In the genomic region with DNA sequence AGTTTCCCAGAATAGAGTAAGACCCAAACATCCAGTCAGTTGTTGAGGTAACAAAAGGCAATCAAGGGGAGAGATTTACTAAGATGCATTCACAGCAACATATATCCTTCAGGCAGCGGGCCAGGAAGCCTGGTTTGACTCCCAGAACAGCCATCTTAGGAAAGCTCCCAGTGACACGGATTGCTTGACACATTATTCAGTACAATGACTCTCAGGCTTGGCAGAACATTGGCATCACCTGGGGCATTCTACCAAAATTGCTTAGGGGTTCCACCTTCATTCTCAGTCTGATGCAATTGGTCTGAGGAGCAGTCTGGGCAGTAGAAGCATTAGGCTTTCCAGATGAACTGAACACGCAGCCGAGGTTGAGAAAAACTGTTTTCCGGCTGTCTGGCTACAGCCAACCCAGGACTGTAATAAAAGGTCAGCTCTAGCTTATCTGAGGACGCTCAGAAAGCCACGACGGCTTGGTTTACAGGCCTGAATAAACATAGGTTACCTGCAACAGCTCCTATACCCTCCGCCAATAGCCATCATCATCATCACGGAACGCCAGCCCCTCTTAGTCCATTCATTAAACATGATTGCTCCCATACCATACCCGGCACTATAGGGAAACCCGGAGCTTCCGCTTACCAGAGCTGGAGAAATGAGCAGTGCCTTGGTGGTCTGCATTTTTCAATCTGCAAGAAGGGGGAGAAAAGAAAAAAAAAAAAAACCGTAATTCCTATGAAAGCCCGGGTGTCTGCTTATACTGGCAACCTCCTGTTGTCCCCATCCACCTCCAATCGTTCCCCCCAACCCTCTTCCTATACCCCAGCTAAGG, we compare ENCODE assay signal across 9 mouse cellular contexts. TPM values are rescaled to one million over a fixed set of nuclear protein-coding genes. Genes with fewer than 3 reads are reported as not detected.
DNase-seq lines count a peak whose midpoint lies in the region; ATAC-seq and TF ChIP-seq lines count a peak whose summit lies in the region.
"Had no signal": no experiment of that assay in that cellular context is flagged by ENCODE, and none has a peak within 500 bp of the region (broad histone marks: within the 10 kb centered on the region; RNA-seq: fewer than 3 reads in every experiment).

No protein-coding gene starts in this region.

- H3K36me3 ChIP-seq in heart, adult 2 months (ENCODE audit: control insufficient read depth, insufficient read depth, low read length): peaks cover 5% of the 10 kb centered on the region; the same call in 1 of the 2 replicates
- H3K36me3 ChIP-seq in G1E (replicated peaks): peaks cover 44% of the 10 kb centered on the region
- H3K36me3 ChIP-seq in intestine, embryonic 15.5 days: no peaks in the 10 kb centered on the region
- peaks cover 28% of the 10 kb centered on the region for H3K36me3 ChIP-seq in midbrain, embryonic 12.5 days

- peak in 1 of 2 experiments; percentile 22 for DNase-seq in heart, adult 2 months
- no peak for DNase-seq in heart, postnatal 25 days (ENCODE audit: low spot score)
- no peak for DNase-seq in G1E (ENCODE audit: low spot score)
- DNase-seq in gastrocnemius, postnatal 14 days: no peak
- no peak for DNase-seq in retina, embryonic 14.5 days (ENCODE audit: low spot score)

- TF ChIP-seq EP300 in heart, adult 2 months (IDR thresholded peaks at IDR 0.05; ENCODE audit: insufficient read depth, low read depth, low read length): no peak

- H3K4me3 ChIP-seq in heart, adult 2 months: peak overlapping the region; percentile 82
- H3K4me3 ChIP-seq in G1E (ENCODE audit: low read depth, low read length): peak overlapping the region; percentile 90
- H3K4me3 ChIP-seq in embryonic fibroblast, embryonic 13.5 days (ENCODE audit: insufficient read depth, low read length): peak overlapping the region; percentile 83
- peak overlapping the region; percentile 80 for H3K4me3 ChIP-seq in intestine, embryonic 15.5 days (replicated peaks)
- H3K4me3 ChIP-seq in midbrain, embryonic 12.5 days: peak overlapping the region; percentile 85

- peak overlapping the region; percentile 78 for H3K9ac ChIP-seq in heart, adult 2 months (ENCODE audit: low read depth, low read length)
- peak overlapping the region; percentile 81 for H3K9ac ChIP-seq in intestine, embryonic 15.5 days
- H3K9ac ChIP-seq in midbrain, embryonic 12.5 days (replicated peaks): peak overlapping the region; percentile 78

- TF ChIP-seq CTCF in heart, adult 2 months (IDR thresholded peaks at IDR 0.05): no peak
- no peak for TF ChIP-seq CTCF in G1E (IDR thresholded peaks at IDR 0.05; ENCODE audit: low read depth, low read length)
- no peak for TF ChIP-seq CTCF in embryonic fibroblast, embryonic 13.5 days (IDR thresholded peaks at IDR 0.05; ENCODE audit: borderline replicate concordance, insufficient read depth, low read length)

- no peak for ATAC-seq in G1E (ENCODE audit: extremely low read depth, insufficient number of reproducible peaks, low FRiP score, poor library complexity, severe bottlenecking)
- ATAC-seq in intestine, embryonic 15.5 days: no peak
- ATAC-seq in midbrain, embryonic 12.5 days (ENCODE audit: low FRiP score, low read depth): no peak

- peak overlapping the region; percentile 74 for H3K4me2 ChIP-seq in intestine, embryonic 15.5 days (replicated peaks)
- H3K4me2 ChIP-seq in midbrain, embryonic 12.5 days (replicated peaks): peak overlapping the region; percentile 95

- no peaks in the 10 kb centered on the region for H3K79me2 ChIP-seq in heart, adult 2 months (replicated peaks; ENCODE audit: control insufficient read depth, insufficient read depth, low read length)

- WGBS in heart, adult 2 months: 6% methylated on average over 17 of the region's 17 CpGs
- WGBS in intestine, embryonic 15.5 days: 12% methylated on average over 17 of the region's 17 CpGs
- 31% methylated on average over 17 of the region's 17 CpGs for WGBS in midbrain, embryonic 12.5 days

- peaks cover 1% of the 10 kb centered on the region for H3K4me1 ChIP-seq in heart, adult 2 months (ENCODE audit: control insufficient read depth, insufficient read depth, low read length)
- peaks cover 48% of the 10 kb centered on the region for H3K4me1 ChIP-seq in G1E (ENCODE audit: insufficient read depth, low read depth, low read length)
- no peaks in the 10 kb centered on the region for H3K4me1 ChIP-seq in embryonic fibroblast, embryonic 13.5 days (ENCODE audit: control insufficient read depth, insufficient read depth, low read length)
- peaks cover 8% of the 10 kb centered on the region; the same call in 1 of the 2 replicates for H3K4me1 ChIP-seq in intestine, embryonic 15.5 days (replicated peaks)
- H3K4me1 ChIP-seq in midbrain, embryonic 12.5 days: peaks cover 11% of the 10 kb centered on the region

- no peaks in the 10 kb centered on the region for H3K27me3 ChIP-seq in heart, adult 2 months (ENCODE audit: control insufficient read depth, insufficient read depth, low read length)
- H3K27me3 ChIP-seq in G1E (ENCODE audit: insufficient read depth, low read length): no peaks in the 10 kb centered on the region
- H3K27me3 ChIP-seq in intestine, embryonic 15.5 days (replicated peaks): no peaks in the 10 kb centered on the region
- H3K27me3 ChIP-seq in midbrain, embryonic 12.5 days: no peaks in the 10 kb centered on the region

- H3K27ac ChIP-seq in heart, adult 2 months: peak overlapping the region; percentile 96
- H3K27ac ChIP-seq in embryonic fibroblast, embryonic 13.5 days (ENCODE audit: insufficient read depth, low read length): no peak overlapping the region
- peak overlapping the region; percentile 77 for H3K27ac ChIP-seq in intestine, embryonic 15.5 days
- H3K27ac ChIP-seq in midbrain, embryonic 12.5 days (replicated peaks): peak overlapping the region; percentile 65; the same call in 1 of the 2 replicates

- no peaks in the 10 kb centered on the region for H3K9me3 ChIP-seq in G1E (replicated peaks)
- no peaks in the 10 kb centered on the region for H3K9me3 ChIP-seq in intestine, embryonic 15.5 days
- no peaks in the 10 kb centered on the region for H3K9me3 ChIP-seq in midbrain, embryonic 12.5 days

- intact Hi-C loops in heart, adult 2 months (cut with DNase I): loop anchor here (1.0 kb wide), 1 partner anchor 8 kb away; no protein-coding TSS in a partner anchor
- intact Hi-C loops in heart, postnatal 25 days (cut with DNase I): loop anchor here (5.0 kb wide), 1 partner anchor 37 kb away; no protein-coding TSS in a partner anchor
- intact Hi-C loops in gastrocnemius, postnatal 14 days (cut with DNase I; ENCODE audit: low total_unique reads): no loop called here

- TF ChIP-seq POLR2A in heart, adult 2 months (IDR thresholded peaks at IDR 0.05; ENCODE audit: insufficient read depth, low read depth, low read length): no peak
- TF ChIP-seq POLR2A in embryonic fibroblast, embryonic 13.5 days (IDR thresholded peaks at IDR 0.05; ENCODE audit: low read depth, low read length): no peak

RNA-seq across cellular contexts. Expression of a gene that starts 0.9 kb away (rescaled TPM):
- 1,000 to 10,000 TPM; 3,096 to 3,522 TPM for total RNA-seq in heart, adult 2 months (2021)
- polyA plus RNA-seq in heart, adult 2 months (2012; rRNA removed): 5,903 and 6,025 TPM in 2 replicates
- total RNA-seq in heart, postnatal 25 days (2021): 1,000 to 10,000 TPM; 3,505 to 3,833 TPM
- total RNA-seq in G1E (2014; fragmentation: Nextera tagmentation) (304 and 320 TPM in 2 replicates), G1E (2017) (108 and 129 TPM in 2 replicates)
- 196 and 385 TPM in 2 replicates for polyA plus RNA-seq in G1E (2012)
- polyA plus RNA-seq in embryonic fibroblast, embryonic 13.5 days (2011; ENCODE audit: insufficient read length, low read depth, missing spikeins): 206 and 212 TPM in 2 replicates
- 930 and 1,145 TPM in 2 replicates for polyA plus RNA-seq in intestine, embryonic 15.5 days (2015; fragmentation: Nextera tagmentation; extraction: Ambion mirVana)
- polyA plus RNA-seq in midbrain, embryonic 12.5 days (2016; fragmentation: Nextera tagmentation; extraction: Ambion mirVana): 364 and 367 TPM in 2 replicates
- total RNA-seq in gastrocnemius, postnatal 14 days (2021): 1,000 to 10,000 TPM; 1,272 to 1,516 TPM

RNA-seq across cellular contexts. Expression of a gene that starts 9.4 kb away (rescaled TPM):
- total RNA-seq in heart, adult 2 months (2021): 10 to 100 TPM; 29.5 to 29.7 TPM
- polyA plus RNA-seq in heart, adult 2 months (2012; rRNA removed): 22.9 and 41.1 TPM in 2 replicates
- 10 to 100 TPM; 29.0 to 32.2 TPM for total RNA-seq in heart, postnatal 25 days (2021)
- 35.6 and 38.5 TPM in 2 replicates for total RNA-seq in G1E (2014; fragmentation: Nextera tagmentation)
- 34.6 and 35.8 TPM in 2 replicates for total RNA-seq in G1E (2017)
- 25.8 and 31.9 TPM in 2 replicates for polyA plus RNA-seq in G1E (2012)
- 79.3 and 80.1 TPM in 2 replicates for polyA plus RNA-seq in embryonic fibroblast, embryonic 13.5 days (2011; ENCODE audit: insufficient read length, low read depth, missing spikeins)
- polyA plus RNA-seq in intestine, embryonic 15.5 days (2015; fragmentation: Nextera tagmentation; extraction: Ambion mirVana): 35.3 and 37.1 TPM in 2 replicates
- polyA plus RNA-seq in midbrain, embryonic 12.5 days (2016; fragmentation: Nextera tagmentation; extraction: Ambion mirVana): 36.1 and 42.1 TPM in 2 replicates
- total RNA-seq in gastrocnemius, postnatal 14 days (2021): 10 to 100 TPM; 17.6 to 19.9 TPM

RNA-seq across cellular contexts. Expression of a gene that starts 37.2 kb away (rescaled TPM):
- not detected for total RNA-seq in heart, adult 2 months (2021)
- not detected in 2 replicates for polyA plus RNA-seq in heart, adult 2 months (2012; rRNA removed)
- total RNA-seq in heart, postnatal 25 days (2021): not detected
- total RNA-seq in G1E (2014; fragmentation: Nextera tagmentation) (not detected in 2 replicates), G1E (2017) (not detected in 2 replicates)
- not detected in 2 replicates for polyA plus RNA-seq in G1E (2012)
- polyA plus RNA-seq in embryonic fibroblast, embryonic 13.5 days (2011; ENCODE audit: insufficient read length, low read depth, missing spikeins): not detected in 2 replicates
- polyA plus RNA-seq in intestine, embryonic 15.5 days (2015; fragmentation: Nextera tagmentation; extraction: Ambion mirVana): not detected in 2 replicates
- polyA plus RNA-seq in midbrain, embryonic 12.5 days (2016; fragmentation: Nextera tagmentation; extraction: Ambion mirVana): not detected in 2 replicates
- total RNA-seq in gastrocnemius, postnatal 14 days (2021): not detected
- total RNA-seq: layer of hippocampus, postnatal 10 days had no signal

RNA-seq across cellular contexts. Expression of a gene that starts 39.9 kb away (rescaled TPM):
- 10 to 100 TPM; 44.9 to 49.1 TPM for total RNA-seq in heart, adult 2 months (2021)
- 18.8 and 23.0 TPM in 2 replicates for polyA plus RNA-seq in heart, adult 2 months (2012; rRNA removed)
- 10 to 100 TPM; 45.7 to 46.9 TPM for total RNA-seq in heart, postnatal 25 days (2021)
- 38.7 and 48.4 TPM in 2 replicates for total RNA-seq in G1E (2014; fragmentation: Nextera tagmentation)
- total RNA-seq in G1E (2017): 58.4 and 62.3 TPM in 2 replicates
- 154 and 196 TPM in 2 replicates for polyA plus RNA-seq in G1E (2012)
- polyA plus RNA-seq in embryonic fibroblast, embryonic 13.5 days (2011; ENCODE audit: insufficient read length, low read depth, missing spikeins): 68.4 and 71.9 TPM in 2 replicates
- polyA plus RNA-seq in intestine, embryonic 15.5 days (2015; fragmentation: Nextera tagmentation; extraction: Ambion mirVana): 96.3 and 105 TPM in 2 replicates
- 111 and 126 TPM in 2 replicates for polyA plus RNA-seq in midbrain, embryonic 12.5 days (2016; fragmentation: Nextera tagmentation; extraction: Ambion mirVana)
- total RNA-seq in gastrocnemius, postnatal 14 days (2021): 10 to 100 TPM; 27.6 to 31.7 TPM

RNA-seq across cellular contexts. Expression of a gene that starts 50.2 kb away (rescaled TPM):
- total RNA-seq in heart, adult 2 months (2021): not detected
- not detected in 2 replicates for polyA plus RNA-seq in heart, adult 2 months (2012; rRNA removed)
- total RNA-seq in heart, postnatal 25 days (2021): not detected
- not detected in 2 replicates for total RNA-seq in G1E (2014; fragmentation: Nextera tagmentation)
- total RNA-seq in G1E (2017): 0.76 TPM in 1 of 2 replicates, not detected in the other
- not detected in 2 replicates for polyA plus RNA-seq in G1E (2012)
- not detected in 2 replicates for polyA plus RNA-seq in embryonic fibroblast, embryonic 13.5 days (2011; ENCODE audit: insufficient read length, low read depth, missing spikeins)
- 4.9 and 5.8 TPM in 2 replicates for polyA plus RNA-seq in intestine, embryonic 15.5 days (2015; fragmentation: Nextera tagmentation; extraction: Ambion mirVana)
- polyA plus RNA-seq in midbrain, embryonic 12.5 days (2016; fragmentation: Nextera tagmentation; extraction: Ambion mirVana): not detected in 2 replicates
- total RNA-seq in gastrocnemius, postnatal 14 days (2021): not detected
- total RNA-seq: layer of hippocampus, postnatal 10 days had no signal
